Mouse (Mus musculus) liver, adult 2 months (tissue): ENCODE measurements at regions not wholly inside any gene's neighbourhood (a gene's known extent, or its start where the extent isn't known, plus 50 kb on each side); places are given as distances from the start of the nearest gene placed in this dataset.

Experiments used
- CTCF ChIP-seq: fragments of 200-500 bp; IDR thresholded peaks from 2 replicates; pipeline ENCODE4 v1.5.1; 2011; ENCODE audit warnings: low read depth, low read length, control low read depth
- POLR2A ChIP-seq: fragments of 200-500 bp; IDR thresholded peaks from 2 replicates; pipeline ENCODE4 v1.6.1; 2011; ENCODE audit warnings: low read length, control low read depth; ENCODE audit not compliant: insufficient read depth; ENCODE audit errors: extremely low read depth

- no peak for TF ChIP-seq CTCF
- TF ChIP-seq POLR2A: no peak
Measured at GRCm38 (mm10) chr17:16041542-16042251, 210.9 kb upstream of the Rgmb start.
